Mouse (Mus musculus) neutrophil, adult 5-6 weeks (primary cell): ENCODE measurements around the gene Ttll12. TPM values are rescaled to one million over a fixed set of nuclear protein-coding genes. Genes with fewer than 3 reads are reported as not detected.

Source experiments
- ATAC-seq: fragments of 151-379, 151-347 bp; 2 replicates; pipeline ENCODE4 v1.8.0; 2017; ENCODE audit warnings: mild to moderate bottlenecking, moderate TSS enrichment; ENCODE audit not compliant: insufficient number of reproducible peaks, poor library complexity, low FRiP score, severe bottlenecking; ENCODE audit errors: extremely low read depth
- total RNA-seq: library from RNA; stranded (forward); fragments of 200-1000 nt; gene quantifications from 2 replicates; pipeline ENCODE4 v1.2.3, GENCODE M21; 2017

Ttll12 gene
- total RNA-seq, 1 experiment from 2014 or later, result 4.5 TPM

- no peak for ATAC-seq
Measured at GRCm38 (mm10) chr15:83531961-83532469, 62.9 kb downstream of the Ttll12 start.

GRCm38 (mm10) chr15:83530688-83531087 is 64.3 kb downstream of the Ttll12 start:
- ATAC-seq, result no peak

- no peak for ATAC-seq
Measured at GRCm38 (mm10) chr15:83530233-83530632, 64.7 kb downstream of the Ttll12 start.

- no peak for ATAC-seq
Measured at GRCm38 (mm10) chr15:83529765-83530164, 65.2 kb downstream of the Ttll12 start.

GRCm38 (mm10) chr15:83528892-83529291 is 66.1 kb downstream of the Ttll12 start:
- no peak for ATAC-seq

GRCm38 (mm10) chr15:83527747-83528146 is 67.2 kb downstream of the Ttll12 start:
- no peak for ATAC-seq

- ATAC-seq, result peak; percentile 4; the same call in 1 of the 2 replicates
Measured at GRCm38 (mm10) chr15:83527092-83527437, 67.9 kb downstream of the Ttll12 start.

GRCm38 (mm10) chr15:83526424-83527091 is 68.4 kb downstream of the Ttll12 start, which contains the start of gene Bik:
Bik (plus strand) TSS chr15:83526862.
- ATAC-seq, result peak; percentile 5; the same call in 1 of the 2 replicates

Other genes starting within 250 kb of the Ttll12 start
- gene Arfgap3, start 244.9 kb downstream of the Ttll12 start, total RNA-seq, result 7.4 and 15.2 TPM in 2 replicates
- gene Pacsin2, start 130.6 kb downstream of the Ttll12 start, total RNA-seq, result 66.8 TPM in 2 replicates
- gene Ttll1, start 84.3 kb downstream of the Ttll12 start, total RNA-seq, result 5.4 and 6.1 TPM in 2 replicates
- gene Bik, start 68.3 kb downstream of the Ttll12 start, total RNA-seq, result 0.47 TPM in 1 of 2 replicates, not detected in the other
- gene Tspo, start 31.6 kb downstream of the Ttll12 start, total RNA-seq, result 60.5 and 62.7 TPM in 2 replicates
- 10.9 and 11.3 TPM in 2 replicates for gene Mcat, start 31.4 kb downstream of the Ttll12 start, total RNA-seq
- gene Scube1, start 129.9 kb upstream of the Ttll12 start, total RNA-seq, result not detected in 2 replicates
- gene Mpped1, start 184.3 kb upstream of the Ttll12 start, total RNA-seq, result not detected in 2 replicates